Mouse (Mus musculus) leukemia stem cell, adult 10-12 weeks (primary cell): ENCODE data around the gene Ezh2. TPM values are rescaled to one million over a fixed set of nuclear protein-coding genes. Genes with fewer than 3 reads are reported as not detected.

Source experiments
- polyA plus RNA-seq: library from polyadenylated mRNA; stranded (reverse); fragments of >175 nt; gene quantifications from 2 replicates; pipeline ENCODE4 v1.2.3, GENCODE M21; 2012; ENCODE audit warnings: low replicate concordance

Ezh2 gene
- 18.5 and 23.7 TPM in 2 replicates for polyA plus RNA-seq

DNA sequence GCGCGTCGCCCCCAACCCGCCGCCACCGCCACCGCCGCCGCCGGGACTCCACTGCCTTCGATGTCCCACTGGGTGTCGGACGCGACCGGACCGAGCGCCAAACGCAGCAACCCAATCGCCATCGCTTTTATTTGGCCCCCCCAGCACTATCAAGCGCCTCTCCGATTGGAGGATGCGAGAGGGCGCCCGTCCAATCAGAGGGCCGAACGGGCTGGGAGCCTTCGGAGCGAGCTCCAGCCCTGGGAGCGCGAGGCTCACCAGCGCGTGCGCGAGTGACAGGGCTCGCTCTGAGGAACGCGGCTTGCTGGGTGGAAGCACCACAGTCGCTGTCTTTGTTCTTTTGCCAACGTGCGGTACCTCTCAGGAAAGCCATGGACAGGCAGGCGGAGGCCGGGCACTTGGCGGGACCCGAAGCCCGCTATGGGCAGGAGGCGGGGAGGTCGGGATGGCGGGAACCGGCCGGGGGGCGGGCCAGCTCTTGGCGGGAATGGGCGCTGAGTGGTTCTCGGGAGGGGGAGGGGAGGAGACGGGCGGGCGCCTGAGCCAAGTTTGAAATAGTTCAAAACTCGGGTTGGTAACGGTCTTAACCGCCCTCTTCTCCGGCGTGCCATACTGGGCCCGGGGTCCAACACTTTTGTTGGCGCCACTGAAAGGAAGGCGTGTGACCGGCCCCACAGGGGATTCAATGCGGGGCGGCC, at the start of gene Ezh2:
Ezh2 (minus strand) TSS at position 416 of the 698 bp plus-strand sequence.

Other genes with a start within 250 kb of the Ezh2 start
- 3.5 and 9.3 TPM in 2 replicates for gene Cul1, start 141.9 kb downstream of the Ezh2 start, polyA plus RNA-seq
- 1.6 and 2.9 TPM in 2 replicates for gene Pdia4, start 218.1 kb upstream of the Ezh2 start, polyA plus RNA-seq
- gene Zfp786, start 235.5 kb upstream of the Ezh2 start, polyA plus RNA-seq, result 0.06 and 0.09 TPM in 2 replicates
- gene Zfp398, start 240.3 kb upstream of the Ezh2 start, polyA plus RNA-seq, result 4.1 and 6.1 TPM in 2 replicates